Mouse (Mus musculus): ENCODE results near the gene Ndufa4l2. TPM values are rescaled to one million over a fixed set of nuclear protein-coding genes. Genes with fewer than 3 reads are reported as not detected.

Gene Ndufa4l2
- polyA plus RNA-seq, 1 experiment from 2014 or later: 2.4 TPM

DNA sequence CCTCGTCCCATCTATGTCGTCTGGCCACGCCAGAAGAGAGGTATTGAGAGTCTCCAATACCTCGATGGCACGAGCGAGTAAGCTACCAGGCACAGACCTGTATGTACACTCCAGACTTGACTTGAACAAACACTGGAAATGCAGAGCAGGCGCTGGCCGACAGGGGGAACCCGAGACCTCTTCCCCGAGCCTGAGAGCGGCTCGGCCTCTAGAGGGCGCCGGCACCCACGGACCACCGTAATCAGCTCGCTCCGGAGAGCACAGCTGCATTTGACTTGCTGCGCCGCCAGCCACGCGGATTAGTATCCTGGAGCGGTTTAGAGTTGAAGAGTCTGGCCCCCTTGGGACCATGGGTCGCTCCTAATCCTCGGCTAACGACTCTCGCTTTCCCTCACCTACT, 2.0 kb upstream of the Ndufa4l2 start:
- H3K9me3 ChIP-seq (ENCODE audit: control insufficient read depth, low read length): no peaks in the 10 kb centered on the region
- H3K36me3 ChIP-seq (ENCODE audit: control insufficient read depth, insufficient read depth, low read length): no peaks in the 10 kb centered on the region
- peak; percentile 96 for DNase-seq (ENCODE audit: low spot score)
- H3K4me2 ChIP-seq (ENCODE audit: low read depth): peak overlapping the region; percentile 56
- peak overlapping the region; percentile 91 for H3K27ac ChIP-seq (ENCODE audit: low read depth, low read length)
- peak overlapping the region; percentile 30 for H3K4me3 ChIP-seq (ENCODE audit: low read depth, low read length)
- peaks cover 67% of the 10 kb centered on the region for H3K4me1 ChIP-seq (ENCODE audit: control insufficient read depth, insufficient read depth, low read length)
- peaks cover 39% of the 10 kb centered on the region for H3K27me3 ChIP-seq (ENCODE audit: control insufficient read depth, insufficient read depth, low read length)
- H3K9ac ChIP-seq (ENCODE audit: low read length): peak overlapping the region; percentile 1; the same call in 1 of the 2 replicates
- ATAC-seq (ENCODE audit: insufficient read depth, low FRiP score, low TSS enrichment): 0 out of 2 replicates have a peak, but pooled peaks have one; percentile 10
- WGBS: 0% methylated on average over 27 of the region's 27 CpGs

DNA sequence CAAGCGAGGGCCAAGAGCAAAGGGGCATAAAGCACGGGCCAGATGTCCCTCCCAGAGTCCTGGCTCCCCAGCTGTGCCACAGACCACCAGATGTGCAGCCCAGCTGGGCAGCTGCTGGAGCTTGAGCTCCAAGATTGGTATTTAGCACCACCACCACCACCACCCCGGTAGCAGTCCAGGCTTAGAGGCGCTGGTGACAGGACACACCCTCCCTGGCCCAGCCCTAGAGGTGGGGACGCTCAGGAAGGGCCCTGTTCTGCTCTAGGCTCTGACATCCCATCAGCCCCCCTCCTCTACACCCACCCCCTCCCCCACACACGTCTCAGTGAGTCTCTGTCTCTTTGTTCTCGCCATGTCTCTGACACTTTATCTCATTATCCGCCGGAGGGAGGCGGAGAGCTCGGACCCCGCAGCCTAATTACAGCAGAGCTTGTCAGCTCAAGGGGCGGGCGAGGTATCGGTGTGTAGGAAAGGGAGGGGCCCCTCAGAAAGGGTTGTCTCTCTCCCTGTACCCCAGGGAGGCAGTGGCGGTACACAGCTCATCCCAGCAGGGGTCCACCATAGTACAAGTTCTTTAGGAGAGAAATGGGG, 1.2 kb upstream of the Ndufa4l2 start:
- peaks cover 39% of the 10 kb centered on the region for H3K27me3 ChIP-seq (ENCODE audit: control insufficient read depth, insufficient read depth, low read length)
- H3K4me3 ChIP-seq (ENCODE audit: low read depth, low read length): no peak overlapping the region
- ATAC-seq (ENCODE audit: insufficient read depth, low FRiP score, low TSS enrichment) (0 out of 2 replicates have a peak, but pooled peaks have one; percentile 14), DNase-seq (ENCODE audit: low spot score) (peak; percentile 56)
- under 1% methylated on average over 16 of the region's 16 CpGs for WGBS
- H3K27ac ChIP-seq (ENCODE audit: low read depth, low read length): peak overlapping the region; percentile 2; the same call in 1 of the 2 replicates
- H3K36me3 ChIP-seq (ENCODE audit: control insufficient read depth, insufficient read depth, low read length): no peaks in the 10 kb centered on the region; the same call in 1 of the 2 replicates
- peaks cover 67% of the 10 kb centered on the region for H3K4me1 ChIP-seq (ENCODE audit: control insufficient read depth, insufficient read depth, low read length)
- H3K9me3 ChIP-seq (ENCODE audit: control insufficient read depth, low read length): no peaks in the 10 kb centered on the region
- peak overlapping the region; percentile 9 for H3K9ac ChIP-seq (ENCODE audit: low read length)
- H3K4me2 ChIP-seq (ENCODE audit: low read depth): peak overlapping the region; percentile 39

DNA sequence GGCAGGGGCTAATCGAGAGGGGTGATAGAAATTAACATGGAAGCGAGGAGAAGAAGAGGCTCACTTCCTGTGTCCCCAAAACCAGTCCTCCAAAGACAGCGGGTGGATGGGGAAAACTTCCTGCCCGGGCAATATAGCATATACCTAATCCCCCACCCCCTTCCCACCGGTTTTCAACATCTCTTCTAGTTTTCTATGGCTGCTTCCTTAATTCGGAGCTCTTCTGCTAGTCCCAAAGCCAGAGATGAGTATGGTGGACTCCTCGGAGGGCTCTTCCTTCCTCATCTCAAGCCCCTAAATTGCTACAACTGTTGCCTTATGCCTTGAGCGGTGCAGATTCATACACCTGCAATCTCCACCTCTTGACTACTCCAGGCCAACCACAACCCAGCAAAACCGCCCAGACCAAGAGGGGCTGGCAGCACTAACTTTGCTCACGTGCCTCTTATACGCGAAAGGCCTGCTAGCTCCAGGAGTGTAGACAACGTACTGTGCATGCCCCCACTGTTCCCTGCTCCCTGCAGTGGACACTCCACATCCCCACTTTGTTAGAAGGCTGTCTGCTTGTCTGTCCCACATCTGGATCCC, 562 bp upstream of the Ndufa4l2 start:
- Histone ChIP-seq H3K4me3 (ENCODE audit: low read depth, low read length) (no peak overlapping the region), H3K36me3 (ENCODE audit: control insufficient read depth, insufficient read depth, low read length) (no peaks in the 10 kb centered on the region; the same call in 1 of the 2 replicates), H3K9ac (ENCODE audit: low read length) (no peak overlapping the region; the same call in 1 of the 2 replicates), H3K9me3 (ENCODE audit: control insufficient read depth, low read length) (no peaks in the 10 kb centered on the region), H3K27me3 (ENCODE audit: control insufficient read depth, insufficient read depth, low read length) (peaks cover 39% of the 10 kb centered on the region), H3K4me1 (ENCODE audit: control insufficient read depth, insufficient read depth, low read length) (peaks cover 65% of the 10 kb centered on the region), H3K27ac (ENCODE audit: low read depth, low read length) (no peak overlapping the region), H3K4me2 (ENCODE audit: low read depth) (no peak overlapping the region; the same call in 1 of the 2 replicates)
- DNase-seq (ENCODE audit: low spot score) (no peak), ATAC-seq (ENCODE audit: insufficient read depth, low FRiP score, low TSS enrichment) (no peak)
- WGBS: 10% methylated on average over 13 of the region's 13 CpGs

DNA sequence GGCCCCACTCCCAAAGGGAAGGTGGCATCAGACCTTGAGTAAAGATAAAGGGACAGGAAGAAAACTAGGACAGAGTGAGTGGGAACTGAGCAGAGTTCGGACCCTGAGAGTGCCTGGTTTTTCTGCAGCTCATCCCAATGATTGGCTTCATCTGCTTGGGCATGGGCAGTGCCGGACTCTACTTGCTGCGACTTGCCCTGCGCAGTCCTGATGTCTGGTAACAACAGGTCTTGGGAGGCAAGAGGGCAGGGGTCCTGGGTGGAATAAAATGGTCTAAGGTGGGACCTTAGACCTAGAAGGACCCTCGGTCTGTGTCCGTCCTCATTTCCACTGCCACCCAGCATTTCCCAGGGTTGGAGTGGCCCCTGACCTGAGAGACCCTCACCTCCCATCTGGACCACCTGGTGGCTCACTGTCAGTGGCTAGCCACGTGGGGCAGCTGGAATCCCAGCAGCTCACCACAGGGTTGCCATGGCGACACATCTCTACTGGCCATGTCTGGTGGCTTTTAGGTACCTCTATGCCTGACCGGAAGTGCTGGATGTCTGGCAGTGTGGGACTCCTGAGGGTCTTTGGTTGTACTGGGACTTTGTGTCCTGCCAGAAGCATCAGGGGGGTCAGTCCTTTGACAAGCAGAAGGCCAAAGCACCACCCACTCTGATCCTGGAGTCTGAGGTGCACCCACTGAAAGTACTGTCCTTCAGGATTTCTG, 660 bp downstream of the Ndufa4l2 start:
- no peak overlapping the region for H3K27ac ChIP-seq (ENCODE audit: low read depth, low read length)
- no peak overlapping the region for H3K4me2 ChIP-seq (ENCODE audit: low read depth)
- H3K9me3 ChIP-seq (ENCODE audit: control insufficient read depth, low read length): no peaks in the 10 kb centered on the region
- H3K4me1 ChIP-seq (ENCODE audit: control insufficient read depth, insufficient read depth, low read length): peaks cover 53% of the 10 kb centered on the region
- ATAC-seq (ENCODE audit: insufficient read depth, low FRiP score, low TSS enrichment): no peak
- DNase-seq (ENCODE audit: low spot score): peak; percentile 34
- H3K4me3 ChIP-seq (ENCODE audit: low read depth, low read length): no peak overlapping the region
- no peak overlapping the region for H3K9ac ChIP-seq (ENCODE audit: low read length)
- 25% methylated on average over 9 of the region's 9 CpGs for WGBS
- peaks cover 2% of the 10 kb centered on the region; the same call in 1 of the 2 replicates for H3K36me3 ChIP-seq (ENCODE audit: control insufficient read depth, insufficient read depth, low read length)
- H3K27me3 ChIP-seq (ENCODE audit: control insufficient read depth, insufficient read depth, low read length): peaks cover 36% of the 10 kb centered on the region

DNA sequence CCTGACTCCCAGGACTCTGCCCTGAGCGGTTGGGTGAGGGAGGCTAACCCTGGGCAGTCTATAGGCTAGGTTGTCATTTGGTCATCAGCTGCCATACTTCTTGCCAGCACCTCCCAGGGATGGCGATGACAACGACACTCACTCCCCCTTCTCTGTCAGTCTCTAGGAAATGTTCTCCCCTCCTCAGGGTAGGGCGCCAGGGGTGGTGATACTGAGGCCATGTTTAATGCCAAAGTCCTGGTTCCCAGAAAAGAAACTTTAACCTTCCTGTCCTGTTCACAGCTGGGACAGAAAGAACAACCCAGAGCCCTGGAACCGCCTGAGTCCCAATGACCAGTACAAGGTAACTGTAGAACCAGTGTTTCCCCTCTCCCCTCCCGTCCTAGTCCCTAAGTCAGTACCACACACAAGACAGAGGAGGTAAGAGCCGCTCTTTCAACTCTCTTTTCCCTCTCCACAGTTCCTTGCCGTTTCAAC, 1.3 kb downstream of the Ndufa4l2 start:
- WGBS: 13% methylated on average over 8 of the region's 8 CpGs
- Histone ChIP-seq H3K27ac (ENCODE audit: low read depth, low read length) (no peak overlapping the region), H3K4me2 (ENCODE audit: low read depth) (peak overlapping the region; percentile 26), H3K36me3 (ENCODE audit: control insufficient read depth, insufficient read depth, low read length) (peaks cover 2% of the 10 kb centered on the region; the same call in 1 of the 2 replicates), H3K9ac (ENCODE audit: low read length) (peak overlapping the region; percentile 2; the same call in 1 of the 2 replicates), H3K4me1 (ENCODE audit: control insufficient read depth, insufficient read depth, low read length) (peaks cover 49% of the 10 kb centered on the region), H3K9me3 (ENCODE audit: control insufficient read depth, low read length) (no peaks in the 10 kb centered on the region), H3K27me3 (ENCODE audit: control insufficient read depth, insufficient read depth, low read length) (peaks cover 30% of the 10 kb centered on the region), H3K4me3 (ENCODE audit: low read depth, low read length) (no peak overlapping the region)
- DNase-seq (ENCODE audit: low spot score) (peak; percentile 14), ATAC-seq (ENCODE audit: insufficient read depth, low FRiP score, low TSS enrichment) (no peak)

DNA sequence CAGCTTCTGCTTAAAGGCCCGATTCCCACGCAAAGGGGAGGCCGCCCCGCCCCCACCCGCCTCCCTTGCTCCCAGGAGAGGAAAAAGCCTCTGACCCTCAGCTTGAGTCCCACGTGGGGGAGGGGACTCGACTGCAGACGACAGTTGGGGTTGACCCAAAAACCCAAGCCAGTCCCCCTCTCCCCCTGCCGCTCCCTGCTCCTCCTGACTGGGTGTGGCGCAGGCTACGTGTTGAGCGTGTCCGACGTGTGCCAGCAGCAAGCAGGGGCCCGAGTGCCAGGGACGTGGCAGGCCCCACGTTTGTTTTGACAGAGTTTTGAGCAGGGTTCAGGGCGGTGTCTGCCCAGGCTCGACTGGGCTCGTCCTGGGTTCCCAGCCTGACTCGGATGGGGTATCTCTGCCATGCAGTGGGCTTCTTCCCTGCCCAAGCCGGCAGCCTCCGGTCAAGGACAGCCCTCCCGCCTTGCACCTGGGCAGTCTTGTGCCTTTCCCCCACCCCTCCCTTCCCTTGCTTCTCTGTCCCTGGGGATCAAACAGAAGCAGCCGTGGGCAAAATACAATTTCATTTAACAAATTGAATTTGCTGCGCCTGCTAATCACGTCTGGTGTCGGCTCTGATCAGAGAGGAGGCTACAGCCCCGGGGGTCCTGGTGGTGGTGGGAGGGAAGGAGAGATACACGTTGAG, 2.0 kb downstream of the Ndufa4l2 start:
- H3K4me2 ChIP-seq (ENCODE audit: low read depth): peak overlapping the region; percentile 26
- H3K4me1 ChIP-seq (ENCODE audit: control insufficient read depth, insufficient read depth, low read length): peaks cover 49% of the 10 kb centered on the region
- DNase-seq (ENCODE audit: low spot score) (peak; percentile 67), ATAC-seq (ENCODE audit: insufficient read depth, low FRiP score, low TSS enrichment) (no peak)
- H3K36me3 ChIP-seq (ENCODE audit: control insufficient read depth, insufficient read depth, low read length): peaks cover 2% of the 10 kb centered on the region; the same call in 1 of the 2 replicates
- no peak overlapping the region for H3K4me3 ChIP-seq (ENCODE audit: low read depth, low read length)
- 4% methylated on average over 30 of the region's 30 CpGs for WGBS
- H3K27ac ChIP-seq (ENCODE audit: low read depth, low read length): no peak overlapping the region
- H3K9ac ChIP-seq (ENCODE audit: low read length): peak overlapping the region; percentile 2
- peaks cover 24% of the 10 kb centered on the region for H3K27me3 ChIP-seq (ENCODE audit: control insufficient read depth, insufficient read depth, low read length)
- no peaks in the 10 kb centered on the region for H3K9me3 ChIP-seq (ENCODE audit: control insufficient read depth, low read length)

DNA sequence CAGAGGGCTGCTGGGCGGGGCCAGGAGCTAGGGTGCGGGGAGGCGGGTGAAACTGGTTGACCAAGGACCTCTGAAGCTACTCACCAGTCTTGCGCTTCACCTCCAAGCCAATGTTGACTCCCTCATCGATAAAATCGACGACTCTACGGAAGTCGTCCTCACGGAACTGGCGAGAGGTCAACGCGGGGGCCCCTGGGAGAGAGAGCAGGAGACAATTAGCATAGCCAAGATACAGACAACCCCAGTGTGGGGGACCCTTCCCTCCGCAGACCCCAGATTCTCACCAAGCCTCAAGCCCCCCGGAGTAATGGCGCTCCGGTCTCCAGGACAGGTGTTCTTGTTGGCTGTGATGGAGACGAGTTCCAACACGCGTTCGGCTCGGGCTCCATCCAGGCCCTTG, 3.2 kb downstream of the Ndufa4l2 start:
- WGBS: 92% methylated on average over 22 of the region's 22 CpGs
- H3K9ac ChIP-seq (ENCODE audit: low read length): no peak overlapping the region
- peaks cover 2% of the 10 kb centered on the region; the same call in 1 of the 2 replicates for H3K36me3 ChIP-seq (ENCODE audit: control insufficient read depth, insufficient read depth, low read length)
- peaks cover 19% of the 10 kb centered on the region for H3K27me3 ChIP-seq (ENCODE audit: control insufficient read depth, insufficient read depth, low read length)
- no peak overlapping the region for H3K27ac ChIP-seq (ENCODE audit: low read depth, low read length)
- ATAC-seq (ENCODE audit: insufficient read depth, low FRiP score, low TSS enrichment) (no peak), DNase-seq (ENCODE audit: low spot score) (no peak)
- H3K4me2 ChIP-seq (ENCODE audit: low read depth): no peak overlapping the region
- no peaks in the 10 kb centered on the region for H3K9me3 ChIP-seq (ENCODE audit: control insufficient read depth, low read length)
- H3K4me3 ChIP-seq (ENCODE audit: low read depth, low read length): no peak overlapping the region
- H3K4me1 ChIP-seq (ENCODE audit: control insufficient read depth, insufficient read depth, low read length): peaks cover 45% of the 10 kb centered on the region

DNA sequence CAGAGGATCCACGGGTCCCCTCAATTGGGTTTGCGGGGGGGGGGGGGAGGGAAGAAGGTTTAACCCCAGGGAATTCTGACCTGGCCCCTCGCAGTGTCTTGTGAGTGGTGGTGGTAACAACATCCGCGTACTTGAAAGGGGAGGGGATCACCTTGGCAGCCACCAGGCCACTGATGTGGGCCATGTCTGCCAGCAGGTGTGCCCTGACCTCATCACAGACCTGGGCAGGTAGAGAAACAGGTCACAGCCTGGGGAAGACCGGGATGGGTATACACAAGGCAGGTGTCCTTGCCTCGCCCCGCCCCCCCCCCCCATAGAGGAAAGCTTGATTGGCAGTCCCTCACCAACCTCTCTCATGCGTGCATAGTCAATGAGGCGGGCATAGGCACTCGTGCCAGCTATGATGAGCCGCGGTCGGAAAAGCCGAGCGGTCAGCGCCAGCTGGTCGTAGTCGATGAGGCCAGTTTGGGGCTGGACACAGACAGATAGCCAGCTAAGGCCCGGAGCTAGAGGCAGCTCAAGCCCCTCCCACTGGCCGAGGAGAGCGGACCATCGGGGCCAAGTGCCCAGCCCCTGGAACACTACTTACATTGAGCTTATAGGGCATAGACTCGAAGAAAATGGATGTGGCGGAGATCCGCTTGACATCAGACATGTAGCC, 4.4 kb downstream of the Ndufa4l2 start:
- Histone ChIP-seq H3K36me3 (ENCODE audit: control insufficient read depth, insufficient read depth, low read length) (peaks cover 2% of the 10 kb centered on the region; the same call in 1 of the 2 replicates), H3K27me3 (ENCODE audit: control insufficient read depth, insufficient read depth, low read length) (peaks cover 16% of the 10 kb centered on the region), H3K4me2 (ENCODE audit: low read depth) (no peak overlapping the region), H3K27ac (ENCODE audit: low read depth, low read length) (no peak overlapping the region), H3K4me1 (ENCODE audit: control insufficient read depth, insufficient read depth, low read length) (peaks cover 33% of the 10 kb centered on the region), H3K9ac (ENCODE audit: low read length) (no peak overlapping the region), H3K9me3 (ENCODE audit: control insufficient read depth, low read length) (no peaks in the 10 kb centered on the region), H3K4me3 (ENCODE audit: low read depth, low read length) (no peak overlapping the region)
- no peak for ATAC-seq (ENCODE audit: insufficient read depth, low FRiP score, low TSS enrichment)
- no peak for DNase-seq (ENCODE audit: low spot score)
- WGBS: 97% methylated on average over 26 of the region's 26 CpGs

Measured in neural tube, embryonic 11.5 days (tissue).